Mouse (Mus musculus) brown adipose tissue, adult 24 weeks (tissue): ENCODE data around the gene AW549877. TPM values are rescaled to one million over a fixed set of nuclear protein-coding genes. Genes with fewer than 3 reads are reported as not detected.

Experiments
- H3K27ac ChIP-seq: fragments of 200-500 bp; replicated peaks from 2 replicates; pipeline ENCODE4 v1.5.1; 2012; ENCODE audit warnings: low read depth, mild to moderate bottlenecking, low read length
- H3K4me1 ChIP-seq: fragments of 200-500 bp; 2 replicates; pipeline ENCODE4 v1.6.1; 2012; ENCODE audit warnings: low read length, mixed read lengths; ENCODE audit not compliant: control insufficient read depth, insufficient read depth, insufficient read length
- H3K4me3 ChIP-seq: fragments of 200-500 bp; 2 replicates; pipeline ENCODE4 v1.5.1; 2012; ENCODE audit warnings: low read depth, mild to moderate bottlenecking, low read length, moderate library complexity; ENCODE audit not compliant: insufficient read depth
- polyA plus RNA-seq: library from polyadenylated mRNA; stranded (reverse); fragments of >200 nt; gene quantifications from 2 replicates; pipeline ENCODE4 v1.2.4, GENCODE M21; 2012; ENCODE audit not compliant: missing spikeins, insufficient read depth, insufficient read length

The AW549877 gene
- polyA plus RNA-seq, result 45.9 and 49.1 TPM in 2 replicates

GRCm38 (mm10) chr15:3995448-3996266 is at the start of gene AW549877:
Gene AW549877 (minus strand): TSS chr15:3995744.
- H3K4me1 ChIP-seq, result no peaks in the 10 kb centered on the region; the same call in 1 of the 2 replicates
- peak within 1 kb of the TSS; percentile 94 for H3K4me3 ChIP-seq
- H3K27ac ChIP-seq, result peak within 1 kb of the TSS; percentile 98

GRCm38 (mm10) chr15:4043032-4043471 is 47.5 kb upstream of the AW549877 start:
- Histone ChIP-seq H3K4me3 (no peak overlapping the region), H3K27ac (no peak overlapping the region)

GRCm38 (mm10) chr15:4042423-4042822 is 46.9 kb upstream of the AW549877 start:
- H3K4me1 ChIP-seq, result no peaks in the 10 kb centered on the region
- no peak overlapping the region for H3K27ac ChIP-seq
- no peak overlapping the region for H3K4me3 ChIP-seq

More at GRCm38 (mm10) chr15:4043032-4043471, 47.5 kb upstream of the AW549877 start:
- H3K4me1 ChIP-seq, result no peaks in the 10 kb centered on the region

GRCm38 (mm10) chr15:4033168-4034004 is 37.8 kb upstream of the AW549877 start:
- Histone ChIP-seq H3K4me1 (no peaks in the 10 kb centered on the region), H3K4me3 (no peak overlapping the region), H3K27ac (no peak overlapping the region)

- Histone ChIP-seq H3K4me3 (no peak overlapping the region), H3K4me1 (peaks cover 6% of the 10 kb centered on the region), H3K27ac (no peak overlapping the region)
Observed at GRCm38 (mm10) chr15:4028960-4029359, 33.4 kb upstream of the AW549877 start.

GRCm38 (mm10) chr15:4028411-4028700 is 32.8 kb upstream of the AW549877 start:
- H3K4me1 ChIP-seq, result peaks cover 6% of the 10 kb centered on the region
- no peak overlapping the region for H3K4me3 ChIP-seq
- no peak overlapping the region for H3K27ac ChIP-seq

- peaks cover 6% of the 10 kb centered on the region for H3K4me1 ChIP-seq
- 0 out of 2 replicates have a peak overlapping the region, but pooled peaks have one; percentile 23 for H3K27ac ChIP-seq
- H3K4me3 ChIP-seq, result peak overlapping the region; percentile 88
Observed at GRCm38 (mm10) chr15:4027671-4028410, 32.3 kb upstream of the AW549877 start.

- Histone ChIP-seq H3K4me1 (peaks cover 6% of the 10 kb centered on the region), H3K4me3 (peak overlapping the region; percentile 88), H3K27ac (peak overlapping the region; percentile 69)
Observed at GRCm38 (mm10) chr15:4026831-4027584, 31.5 kb upstream of the AW549877 start.

GRCm38 (mm10) chr15:4026231-4026773 is 30.8 kb upstream of the AW549877 start, which contains the start of gene Oxct1:
Gene Oxct1 (plus strand): TSS chr15:4026383.
- peak within 1 kb of the TSS; percentile 88 for H3K4me3 ChIP-seq
- peaks cover 6% of the 10 kb centered on the region for H3K4me1 ChIP-seq
- H3K27ac ChIP-seq, result peak within 1 kb of the TSS; percentile 69

- Histone ChIP-seq H3K27ac (peak overlapping the region; percentile 69), H3K4me1 (peaks cover 6% of the 10 kb centered on the region), H3K4me3 (peak overlapping the region; percentile 88; the same call in 1 of the 2 replicates)
Observed at GRCm38 (mm10) chr15:4025508-4025904, 30.0 kb upstream of the AW549877 start.

- Histone ChIP-seq H3K4me1 (peaks cover 6% of the 10 kb centered on the region), H3K27ac (no peak overlapping the region), H3K4me3 (no peak overlapping the region)
Observed at GRCm38 (mm10) chr15:4024726-4025507, 29.4 kb upstream of the AW549877 start.

- no peak overlapping the region for H3K4me3 ChIP-seq
- H3K27ac ChIP-seq, result no peak overlapping the region
- H3K4me1 ChIP-seq, result peaks cover 6% of the 10 kb centered on the region
Observed at GRCm38 (mm10) chr15:4023747-4024146, 28.2 kb upstream of the AW549877 start.

- H3K27ac ChIP-seq, result no peak overlapping the region
Observed at GRCm38 (mm10) chr15:4020711-4021110, 25.2 kb upstream of the AW549877 start.

More at GRCm38 (mm10) chr15:4020711-4021110, 25.2 kb upstream of the AW549877 start:
- Histone ChIP-seq H3K4me1 (no peaks in the 10 kb centered on the region), H3K4me3 (no peak overlapping the region)
